Mouse (Mus musculus): Measurements from ENCODE around the gene Tef. TPM values are rescaled to one million over a fixed set of nuclear protein-coding genes. Genes with fewer than 3 reads are reported as not detected.

The Tef gene
- polyA plus RNA-seq, 1 experiment from 2014 or later: 25.7 TPM

DNA sequence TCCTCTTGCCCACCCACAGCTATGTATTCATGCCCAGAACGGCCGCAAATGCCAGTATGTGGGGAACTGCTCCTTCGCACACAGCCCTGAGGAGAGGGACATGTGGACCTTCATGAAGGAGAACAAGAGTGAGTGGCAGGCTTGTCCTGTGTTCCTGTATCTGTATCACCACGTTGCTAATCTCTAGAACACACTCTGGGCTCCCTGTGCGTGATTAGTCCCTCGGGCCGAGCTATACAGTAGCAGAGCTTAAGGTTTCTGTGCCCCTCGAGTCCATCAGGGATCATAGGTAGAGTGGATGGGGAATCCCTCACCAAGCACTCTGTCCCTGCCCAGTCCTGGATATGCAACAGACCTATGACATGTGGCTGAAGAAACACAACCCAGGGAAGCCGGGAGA, 9.8 kb upstream of the Tef start:
- Histone ChIP-seq H3K4me1 (ENCODE audit: insufficient read depth, low read length) (no peaks in the 10 kb centered on the region), H3K27ac (ENCODE audit: low read length) (no peak overlapping the region), H3K27me3 (ENCODE audit: insufficient read depth, low read length) (no peaks in the 10 kb centered on the region), H3K9me3 (ENCODE audit: low read length) (no peaks in the 10 kb centered on the region), H3K4me2 (replicated peaks; ENCODE audit: low read depth, low read length) (no peak overlapping the region), H3K36me3 (ENCODE audit: insufficient read depth, low read length) (peaks cover 39% of the 10 kb centered on the region), H3K4me3 (ENCODE audit: low read length) (no peak overlapping the region), H3K9ac (replicated peaks; ENCODE audit: low read length) (no peak overlapping the region)
- 94% methylated on average over 9 of the region's 9 CpGs for WGBS
- no peak for ATAC-seq (ENCODE audit: low FRiP score, low TSS enrichment)

DNA sequence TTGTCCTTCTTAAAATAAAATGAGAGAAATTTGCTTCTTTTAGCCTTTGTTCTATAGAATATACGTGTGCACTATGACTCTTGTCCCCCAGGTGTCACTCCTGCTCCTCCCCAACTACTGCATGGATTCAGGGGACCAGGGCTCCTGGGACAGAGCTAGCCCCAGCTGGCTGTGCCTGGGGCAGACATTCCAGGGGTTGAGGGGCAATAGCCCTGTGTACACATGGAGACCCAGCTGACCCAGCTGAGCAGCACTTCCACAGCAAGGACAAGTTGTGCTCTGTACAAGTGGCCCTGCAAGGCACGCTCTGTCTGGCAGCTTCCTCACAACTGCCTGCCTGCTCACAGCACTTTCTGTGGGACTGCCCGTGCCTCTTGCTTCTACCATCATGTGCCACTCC, 6.0 kb upstream of the Tef start:
- ATAC-seq (ENCODE audit: low FRiP score, low TSS enrichment): peak; percentile 29; the same call in 1 of the 2 replicates
- no peaks in the 10 kb centered on the region for H3K27me3 ChIP-seq (ENCODE audit: insufficient read depth, low read length)
- H3K9me3 ChIP-seq (ENCODE audit: low read length): no peaks in the 10 kb centered on the region
- H3K4me3 ChIP-seq (ENCODE audit: low read length): no peak overlapping the region
- H3K9ac ChIP-seq (replicated peaks; ENCODE audit: low read length): no peak overlapping the region
- H3K27ac ChIP-seq (ENCODE audit: low read length): no peak overlapping the region
- H3K4me2 ChIP-seq (replicated peaks; ENCODE audit: low read depth, low read length): no peak overlapping the region
- H3K4me1 ChIP-seq (ENCODE audit: insufficient read depth, low read length): no peaks in the 10 kb centered on the region
- 76% methylated on average over 3 of the region's 3 CpGs for WGBS
- peaks cover 28% of the 10 kb centered on the region for H3K36me3 ChIP-seq (ENCODE audit: insufficient read depth, low read length)

DNA sequence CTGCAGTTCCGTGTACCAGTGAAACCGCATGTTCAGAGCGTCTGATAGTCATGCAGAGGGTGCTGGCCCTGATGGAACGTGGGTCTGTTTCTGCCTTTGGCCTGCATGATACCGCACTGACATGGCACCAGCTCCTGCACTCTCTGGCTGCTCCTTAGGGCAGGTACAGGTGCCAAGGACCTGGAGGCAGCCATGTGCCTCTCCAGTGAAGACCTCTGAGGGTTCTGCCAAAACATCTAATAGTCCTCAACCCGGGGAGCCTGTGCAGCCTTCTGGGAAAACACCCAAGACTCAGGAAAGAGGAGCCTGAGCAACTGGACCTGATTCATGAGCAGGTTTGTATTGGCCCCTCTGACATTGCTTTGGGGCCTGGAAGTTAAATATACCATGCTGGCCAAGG, 4.4 kb upstream of the Tef start:
- no peak overlapping the region for H3K4me3 ChIP-seq (ENCODE audit: low read length)
- WGBS: 93% methylated on average over 6 of the region's 6 CpGs
- no peaks in the 10 kb centered on the region for H3K27me3 ChIP-seq (ENCODE audit: insufficient read depth, low read length)
- H3K27ac ChIP-seq (ENCODE audit: low read length): no peak overlapping the region
- H3K36me3 ChIP-seq (ENCODE audit: insufficient read depth, low read length): peaks cover 21% of the 10 kb centered on the region
- H3K4me2 ChIP-seq (replicated peaks; ENCODE audit: low read depth, low read length): no peak overlapping the region
- no peak for ATAC-seq (ENCODE audit: low FRiP score, low TSS enrichment)
- no peak overlapping the region for H3K9ac ChIP-seq (replicated peaks; ENCODE audit: low read length)
- H3K9me3 ChIP-seq (ENCODE audit: low read length): no peaks in the 10 kb centered on the region
- peaks cover 9% of the 10 kb centered on the region for H3K4me1 ChIP-seq (ENCODE audit: insufficient read depth, low read length)

DNA sequence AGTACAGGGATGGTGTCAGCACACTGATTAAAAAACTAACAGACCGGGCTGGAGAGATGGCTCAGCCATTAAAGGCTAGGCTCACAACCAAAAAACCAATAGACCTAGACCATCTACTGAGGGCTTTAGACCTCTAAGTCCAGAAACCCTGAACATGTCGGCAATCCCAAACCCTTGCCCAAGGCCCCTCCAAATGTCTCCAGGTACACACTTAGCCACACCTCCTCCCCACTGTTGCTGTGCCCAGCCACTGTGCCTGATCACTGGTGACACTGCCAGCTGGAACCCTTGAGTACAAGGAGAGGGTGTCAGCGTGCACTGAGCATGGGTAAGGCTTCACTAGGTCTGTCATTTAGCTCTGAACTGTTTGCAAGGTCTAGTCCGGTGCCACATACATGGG, 3.8 kb upstream of the Tef start:
- no peak overlapping the region for H3K9ac ChIP-seq (replicated peaks; ENCODE audit: low read length)
- no peak overlapping the region for H3K4me3 ChIP-seq (ENCODE audit: low read length)
- H3K27ac ChIP-seq (ENCODE audit: low read length): no peak overlapping the region
- H3K27me3 ChIP-seq (ENCODE audit: insufficient read depth, low read length): no peaks in the 10 kb centered on the region
- H3K4me2 ChIP-seq (replicated peaks; ENCODE audit: low read depth, low read length): no peak overlapping the region
- no peaks in the 10 kb centered on the region for H3K9me3 ChIP-seq (ENCODE audit: low read length)
- peaks cover 14% of the 10 kb centered on the region for H3K4me1 ChIP-seq (ENCODE audit: insufficient read depth, low read length)
- 81% methylated on average over 4 of the region's 4 CpGs for WGBS
- no peak for ATAC-seq (ENCODE audit: low FRiP score, low TSS enrichment)
- H3K36me3 ChIP-seq (ENCODE audit: insufficient read depth, low read length): peaks cover 17% of the 10 kb centered on the region

DNA sequence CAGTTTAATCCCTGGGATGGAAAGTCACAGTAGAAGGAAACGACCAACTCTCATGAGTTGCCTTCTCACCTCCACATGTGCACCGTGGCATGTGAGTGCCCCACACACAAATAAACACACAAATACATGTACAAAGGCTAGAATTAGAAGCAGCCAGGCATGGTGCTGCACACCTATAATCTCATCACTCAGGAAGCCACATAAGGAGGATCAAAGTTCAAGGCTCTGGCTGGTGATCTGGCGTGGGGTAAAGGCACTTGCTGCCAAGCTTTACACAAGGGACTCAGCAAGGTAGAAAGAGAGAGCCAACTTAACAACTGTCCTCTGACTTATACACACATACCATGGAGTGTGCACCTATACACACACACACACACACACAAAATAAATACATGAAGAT, 1.8 kb upstream of the Tef start:
- H3K9me3 ChIP-seq (ENCODE audit: low read length): no peaks in the 10 kb centered on the region
- 0 out of 2 replicates have a peak, but pooled peaks cover 6% of the 10 kb centered on the region for H3K36me3 ChIP-seq (ENCODE audit: insufficient read depth, low read length)
- no peaks in the 10 kb centered on the region for H3K27me3 ChIP-seq (ENCODE audit: insufficient read depth, low read length)
- H3K9ac ChIP-seq (replicated peaks; ENCODE audit: low read length): no peak overlapping the region
- H3K4me3 ChIP-seq (ENCODE audit: low read length): no peak overlapping the region
- H3K4me2 ChIP-seq (replicated peaks; ENCODE audit: low read depth, low read length): no peak overlapping the region
- peaks cover 27% of the 10 kb centered on the region for H3K4me1 ChIP-seq (ENCODE audit: insufficient read depth, low read length)
- H3K27ac ChIP-seq (ENCODE audit: low read length): no peak overlapping the region
- ATAC-seq (ENCODE audit: low FRiP score, low TSS enrichment): no peak
- WGBS: 62% methylated on average over 3 of the region's 3 CpGs

DNA sequence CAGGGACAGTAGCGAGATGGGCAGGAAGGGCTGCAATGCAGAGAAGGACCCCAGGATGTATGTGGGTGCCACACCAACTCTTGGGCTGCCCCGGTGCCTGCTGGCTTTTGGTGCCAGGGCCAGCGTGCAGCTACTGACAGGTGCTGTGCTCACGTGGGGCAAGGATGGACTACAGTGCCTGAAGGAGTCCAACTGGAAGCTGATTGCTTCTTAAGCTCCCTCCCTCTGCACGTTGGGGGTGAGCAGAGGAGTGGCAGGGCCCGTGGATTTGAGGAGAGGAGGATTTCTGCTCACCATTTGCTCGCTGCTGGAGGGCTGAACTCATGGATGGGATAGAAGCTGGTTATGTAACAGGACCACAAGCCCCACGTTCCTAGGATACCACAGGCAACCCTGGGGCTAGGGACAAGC, 725 bp downstream of the Tef start:
- Histone ChIP-seq H3K4me2 (replicated peaks; ENCODE audit: low read depth, low read length) (peak overlapping the region; percentile 60), H3K4me1 (ENCODE audit: insufficient read depth, low read length) (peaks cover 40% of the 10 kb centered on the region), H3K27me3 (ENCODE audit: insufficient read depth, low read length) (no peaks in the 10 kb centered on the region), H3K9ac (replicated peaks; ENCODE audit: low read length) (peak overlapping the region; percentile 61), H3K4me3 (ENCODE audit: low read length) (peak overlapping the region; percentile 41), H3K9me3 (ENCODE audit: low read length) (no peaks in the 10 kb centered on the region), H3K27ac (ENCODE audit: low read length) (peak overlapping the region; percentile 77), H3K36me3 (ENCODE audit: insufficient read depth, low read length) (no peaks in the 10 kb centered on the region)
- ATAC-seq (ENCODE audit: low FRiP score, low TSS enrichment): peak; percentile 32
- 12% methylated on average over 8 of the region's 8 CpGs for WGBS

- peak overlapping the region; percentile 77 for H3K27ac ChIP-seq (ENCODE audit: low read length)
- H3K9ac ChIP-seq (replicated peaks; ENCODE audit: low read length): peak overlapping the region; percentile 61; the same call in 1 of the 2 replicates
- H3K4me3 ChIP-seq (ENCODE audit: low read length): peak overlapping the region; percentile 41
- no peaks in the 10 kb centered on the region for H3K36me3 ChIP-seq (ENCODE audit: insufficient read depth, low read length)
- 52% methylated on average over 4 of the region's 4 CpGs for WGBS
- no peaks in the 10 kb centered on the region for H3K9me3 ChIP-seq (ENCODE audit: low read length)
- no peak for ATAC-seq (ENCODE audit: low FRiP score, low TSS enrichment)
- H3K4me1 ChIP-seq (ENCODE audit: insufficient read depth, low read length): peaks cover 40% of the 10 kb centered on the region
- no peaks in the 10 kb centered on the region for H3K27me3 ChIP-seq (ENCODE audit: insufficient read depth, low read length)
- H3K4me2 ChIP-seq (replicated peaks; ENCODE audit: low read depth, low read length): peak overlapping the region; percentile 60
Observed at GRCm38 (mm10) chr15:81803425-81803951, 1.3 kb downstream of the Tef start.

DNA sequence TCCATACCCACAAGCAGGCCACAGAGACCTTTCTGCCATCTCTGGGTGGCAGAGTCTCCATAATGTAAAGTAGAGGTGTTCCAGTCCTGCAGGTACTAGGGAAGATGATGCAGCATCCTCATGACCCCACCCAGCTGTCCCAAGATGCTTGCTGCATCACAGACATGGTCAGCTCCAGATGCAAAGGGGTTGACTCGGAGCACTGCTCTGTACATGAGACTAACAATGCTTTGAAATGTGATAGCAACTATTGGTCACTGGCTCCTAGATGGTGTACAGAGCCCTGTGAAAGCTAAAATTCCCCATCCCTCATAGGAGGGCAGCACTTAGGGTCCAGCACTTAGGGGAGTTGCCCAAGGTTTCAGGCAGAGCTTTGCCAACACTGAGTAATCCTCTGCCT, 2.0 kb downstream of the Tef start:
- Histone ChIP-seq H3K4me3 (ENCODE audit: low read length) (no peak overlapping the region), H3K27me3 (ENCODE audit: insufficient read depth, low read length) (no peaks in the 10 kb centered on the region), H3K9me3 (ENCODE audit: low read length) (no peaks in the 10 kb centered on the region), H3K9ac (replicated peaks; ENCODE audit: low read length) (no peak overlapping the region), H3K36me3 (ENCODE audit: insufficient read depth, low read length) (no peaks in the 10 kb centered on the region), H3K4me1 (ENCODE audit: insufficient read depth, low read length) (peaks cover 42% of the 10 kb centered on the region), H3K27ac (ENCODE audit: low read length) (no peak overlapping the region), H3K4me2 (replicated peaks; ENCODE audit: low read depth, low read length) (no peak overlapping the region)
- ATAC-seq (ENCODE audit: low FRiP score, low TSS enrichment): no peak
- WGBS: 52% methylated on average over 1 of the region's 1 CpGs

DNA sequence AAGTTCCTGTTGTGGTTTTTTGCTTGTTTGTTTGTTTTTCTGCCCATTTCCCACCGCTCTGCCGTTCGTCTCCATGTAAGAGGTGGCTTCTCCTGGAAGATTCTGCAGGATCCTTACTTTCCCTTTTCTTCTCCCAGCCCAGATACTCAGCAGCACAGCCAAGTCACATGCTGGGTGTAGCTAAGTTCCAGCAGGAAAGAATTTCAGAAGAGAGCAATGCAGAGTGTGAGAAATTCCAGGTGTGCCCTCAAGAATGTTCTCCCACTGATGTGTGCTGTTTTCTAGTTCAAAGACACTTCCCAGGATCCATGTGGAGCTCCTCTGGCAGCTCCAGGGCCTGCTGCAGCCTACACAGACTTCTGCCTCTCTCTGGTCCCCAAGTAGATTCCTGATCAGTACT, 2.7 kb downstream of the Tef start:
- Histone ChIP-seq H3K27me3 (ENCODE audit: insufficient read depth, low read length) (no peaks in the 10 kb centered on the region), H3K4me2 (replicated peaks; ENCODE audit: low read depth, low read length) (no peak overlapping the region), H3K4me3 (ENCODE audit: low read length) (no peak overlapping the region), H3K36me3 (ENCODE audit: insufficient read depth, low read length) (no peaks in the 10 kb centered on the region), H3K27ac (ENCODE audit: low read length) (no peak overlapping the region; the same call in 1 of the 2 replicates), H3K9me3 (ENCODE audit: low read length) (no peaks in the 10 kb centered on the region), H3K9ac (replicated peaks; ENCODE audit: low read length) (peak overlapping the region; percentile 20; the same call in 1 of the 2 replicates), H3K4me1 (ENCODE audit: insufficient read depth, low read length) (peaks cover 49% of the 10 kb centered on the region)
- WGBS: 66% methylated on average over 3 of the region's 3 CpGs
- no peak for ATAC-seq (ENCODE audit: low FRiP score, low TSS enrichment)

DNA sequence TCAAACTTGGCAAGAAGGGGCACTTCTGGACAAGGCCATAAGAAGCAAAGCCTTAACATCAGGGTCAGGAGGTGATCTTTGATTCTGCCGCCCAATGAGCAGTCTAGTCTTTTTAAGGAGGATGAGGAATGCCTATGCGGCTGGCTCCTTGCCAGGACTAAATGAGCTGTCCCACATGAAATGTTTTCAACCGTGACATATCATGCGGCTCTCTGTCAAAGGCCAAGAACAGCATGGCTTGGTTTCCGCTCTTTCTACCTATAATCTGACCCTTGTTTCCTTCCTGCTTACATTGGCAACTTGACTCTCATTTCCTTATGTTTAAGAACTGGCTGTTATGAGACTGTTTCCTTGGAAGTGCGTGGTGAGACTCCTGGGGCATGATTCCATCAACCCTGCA, 3.4 kb downstream of the Tef start:
- Histone ChIP-seq H3K4me2 (replicated peaks; ENCODE audit: low read depth, low read length) (no peak overlapping the region; the same call in 1 of the 2 replicates), H3K4me1 (ENCODE audit: insufficient read depth, low read length) (peaks cover 55% of the 10 kb centered on the region), H3K4me3 (ENCODE audit: low read length) (no peak overlapping the region), H3K27me3 (ENCODE audit: insufficient read depth, low read length) (no peaks in the 10 kb centered on the region), H3K27ac (ENCODE audit: low read length) (peak overlapping the region; percentile 68), H3K36me3 (ENCODE audit: insufficient read depth, low read length) (no peaks in the 10 kb centered on the region), H3K9me3 (ENCODE audit: low read length) (no peaks in the 10 kb centered on the region), H3K9ac (replicated peaks; ENCODE audit: low read length) (no peak overlapping the region)
- 12% methylated on average over 6 of the region's 6 CpGs for WGBS
- ATAC-seq (ENCODE audit: low FRiP score, low TSS enrichment): no peak
